Mouse (Mus musculus): ENCODE results near the gene Hvcn1. TPM values are rescaled to one million over a fixed set of nuclear protein-coding genes. Genes with fewer than 3 reads are reported as not detected.

The Hvcn1 gene
- polyA plus RNA-seq, 1 experiment from 2014 or later: 1.6 TPM

GRCm38 (mm10) chr5:122278946-122279345, 72.3 kb downstream of the Hvcn1 start:
- Histone ChIP-seq H3K36me3 (ENCODE audit: control insufficient read depth, insufficient read depth, low read length) (no peaks in the 10 kb centered on the region), H3K4me2 (ENCODE audit: low read length) (no peak overlapping the region), H3K9me3 (ENCODE audit: control insufficient read depth, low read length) (no peaks in the 10 kb centered on the region), H3K27me3 (ENCODE audit: control insufficient read depth, insufficient read depth, low read length) (no peaks in the 10 kb centered on the region), H3K4me3 (ENCODE audit: control insufficient read depth in 1 of 2, insufficient read depth in 1 of 2, low read depth in 1 of 2, low read length in 2 of 2) (no peak overlapping the region), H3K9ac (ENCODE audit: low read length) (no peak overlapping the region), H3K4me1 (ENCODE audit: control insufficient read depth in 2 of 2, insufficient read depth in 2 of 2, low read length in 2 of 2) (peaks cover 12 to 18% of the 10 kb centered on the region in 2 experiments), H3K27ac (replicated peaks in 1 of 2; ENCODE audit: control insufficient read depth in 1 of 2, insufficient read depth in 1 of 2, low read depth in 2 of 2, low read length in 2 of 2) (no peak overlapping the region)
- ATAC-seq (ENCODE audit: insufficient number of reproducible peaks, insufficient read depth, low FRiP score, low read depth): no peak
- WGBS: 83% methylated on average over 7 of the region's 7 CpGs

- Histone ChIP-seq H3K4me2 (ENCODE audit: low read length) (no peak overlapping the region), H3K9me3 (ENCODE audit: control insufficient read depth, low read length) (no peaks in the 10 kb centered on the region), H3K4me3 (ENCODE audit: control insufficient read depth in 1 of 2, insufficient read depth in 1 of 2, low read depth in 1 of 2, low read length in 2 of 2) (no peak overlapping the region), H3K36me3 (ENCODE audit: control insufficient read depth, insufficient read depth, low read length) (no peaks in the 10 kb centered on the region), H3K4me1 (ENCODE audit: control insufficient read depth in 2 of 2, insufficient read depth in 2 of 2, low read length in 2 of 2) (peaks cover 12 to 18% of the 10 kb centered on the region in 2 experiments), H3K27me3 (ENCODE audit: control insufficient read depth, insufficient read depth, low read length) (no peaks in the 10 kb centered on the region), H3K9ac (ENCODE audit: low read length) (no peak overlapping the region), H3K27ac (replicated peaks in 1 of 2; ENCODE audit: control insufficient read depth in 1 of 2, insufficient read depth in 1 of 2, low read depth in 2 of 2, low read length in 2 of 2) (no peak overlapping the region)
- ATAC-seq (ENCODE audit: insufficient number of reproducible peaks, insufficient read depth, low FRiP score, low read depth): no peak
- WGBS: 66% methylated on average over 12 of the region's 12 CpGs
Observed at GRCm38 (mm10) chr5:122279799-122280421, 73.3 kb downstream of the Hvcn1 start.

GRCm38 (mm10) chr5:122280422-122280826, 73.8 kb downstream of the Hvcn1 start:
- WGBS: 17% methylated on average over 6 of the region's 6 CpGs
- 0 out of 4 replicates have a peak overlapping the region, but pooled peaks of 1 of the 2 experiments have one; percentile 8 for H3K4me3 ChIP-seq (ENCODE audit: control insufficient read depth in 1 of 2, insufficient read depth in 1 of 2, low read depth in 1 of 2, low read length in 2 of 2)
- no peak for ATAC-seq (ENCODE audit: insufficient number of reproducible peaks, insufficient read depth, low FRiP score, low read depth)
- H3K36me3 ChIP-seq (ENCODE audit: control insufficient read depth, insufficient read depth, low read length): no peaks in the 10 kb centered on the region
- peaks cover 12 to 21% of the 10 kb centered on the region in 2 experiments for H3K4me1 ChIP-seq (ENCODE audit: control insufficient read depth in 2 of 2, insufficient read depth in 2 of 2, low read length in 2 of 2)
- peak overlapping the region; percentile 22; the same call in 1 of the 2 replicates for H3K9ac ChIP-seq (ENCODE audit: low read length)
- H3K9me3 ChIP-seq (ENCODE audit: control insufficient read depth, low read length): no peaks in the 10 kb centered on the region
- H3K27ac ChIP-seq (replicated peaks in 1 of 2; ENCODE audit: control insufficient read depth in 1 of 2, insufficient read depth in 1 of 2, low read depth in 2 of 2, low read length in 2 of 2): peak overlapping the region in 1 of 2 experiments; percentile 30; a peak in 2 of 4 replicates
- peak overlapping the region; percentile 55 for H3K4me2 ChIP-seq (ENCODE audit: low read length)
- H3K27me3 ChIP-seq (ENCODE audit: control insufficient read depth, insufficient read depth, low read length): no peaks in the 10 kb centered on the region

- Histone ChIP-seq H3K4me3 (ENCODE audit: control insufficient read depth in 1 of 2, insufficient read depth in 1 of 2, low read depth in 1 of 2, low read length in 2 of 2) (peak overlapping the region in 1 of 2 experiments; percentile 8; a peak in 1 of 4 replicates), H3K27ac (replicated peaks in 1 of 2; ENCODE audit: control insufficient read depth in 1 of 2, insufficient read depth in 1 of 2, low read depth in 2 of 2, low read length in 2 of 2) (peak overlapping the region in 1 of 2 experiments; percentile 30; a peak in 1 of 4 replicates), H3K4me1 (ENCODE audit: control insufficient read depth in 2 of 2, insufficient read depth in 2 of 2, low read length in 2 of 2) (peaks cover 12 to 26% of the 10 kb centered on the region in 2 experiments), H3K4me2 (ENCODE audit: low read length) (peak overlapping the region; percentile 55), H3K36me3 (ENCODE audit: control insufficient read depth, insufficient read depth, low read length) (no peaks in the 10 kb centered on the region), H3K27me3 (ENCODE audit: control insufficient read depth, insufficient read depth, low read length) (no peaks in the 10 kb centered on the region), H3K9me3 (ENCODE audit: control insufficient read depth, low read length) (no peaks in the 10 kb centered on the region), H3K9ac (ENCODE audit: low read length) (peak overlapping the region; percentile 22; the same call in 1 of the 2 replicates)
- no peak for ATAC-seq (ENCODE audit: insufficient number of reproducible peaks, insufficient read depth, low FRiP score, low read depth)
- 21% methylated on average over 19 of the region's 19 CpGs for WGBS
Observed at GRCm38 (mm10) chr5:122280827-122281462, 74.3 kb downstream of the Hvcn1 start.

GRCm38 (mm10) chr5:122283828-122284182, 77.2 kb downstream of the Hvcn1 start:
- no peak overlapping the region for H3K9ac ChIP-seq (ENCODE audit: low read length)

GRCm38 (mm10) chr5:122284183-122285028, 77.8 kb downstream of the Hvcn1 start, which contains the start of gene Pptc7:
Pptc7 (plus strand) TSS chr5:122284365.
- H3K27ac ChIP-seq (replicated peaks in 1 of 2; ENCODE audit: control insufficient read depth in 1 of 2, insufficient read depth in 1 of 2, low read depth in 2 of 2, low read length in 2 of 2): peak within 1 kb of the TSS; percentile 45 to 86
- no peaks in the 10 kb centered on the region for H3K27me3 ChIP-seq (ENCODE audit: control insufficient read depth, insufficient read depth, low read length)
- H3K36me3 ChIP-seq (ENCODE audit: control insufficient read depth, insufficient read depth, low read length): peaks cover 13% of the 10 kb centered on the region
- ATAC-seq (ENCODE audit: insufficient number of reproducible peaks, insufficient read depth, low FRiP score, low read depth): peak; percentile 92
- peaks cover 15 to 43% of the 10 kb centered on the region in 2 experiments for H3K4me1 ChIP-seq (ENCODE audit: control insufficient read depth in 2 of 2, insufficient read depth in 2 of 2, low read length in 2 of 2)
- H3K4me2 ChIP-seq (ENCODE audit: low read length): peak within 1 kb of the TSS; percentile 97
- H3K9ac ChIP-seq (ENCODE audit: low read length): peak within 1 kb of the TSS; percentile 95
- no peaks in the 10 kb centered on the region for H3K9me3 ChIP-seq (ENCODE audit: control insufficient read depth, low read length)
- WGBS: under 1% methylated on average over 69 of the region's 114 CpGs
- H3K4me3 ChIP-seq (ENCODE audit: control insufficient read depth in 1 of 2, insufficient read depth in 1 of 2, low read depth in 1 of 2, low read length in 2 of 2): peak within 1 kb of the TSS; percentile 63 to 97

More at GRCm38 (mm10) chr5:122283828-122284182, 77.2 kb downstream of the Hvcn1 start:
- Histone ChIP-seq H3K27me3 (ENCODE audit: control insufficient read depth, insufficient read depth, low read length) (no peaks in the 10 kb centered on the region), H3K4me1 (ENCODE audit: control insufficient read depth in 2 of 2, insufficient read depth in 2 of 2, low read length in 2 of 2) (peaks cover 15 to 43% of the 10 kb centered on the region in 2 experiments), H3K9me3 (ENCODE audit: control insufficient read depth, low read length) (no peaks in the 10 kb centered on the region), H3K4me2 (ENCODE audit: low read length) (peak overlapping the region; percentile 97), H3K4me3 (ENCODE audit: control insufficient read depth in 1 of 2, insufficient read depth in 1 of 2, low read depth in 1 of 2, low read length in 2 of 2) (peak overlapping the region in 1 of 2 experiments; percentile 97; a peak in 1 of 4 replicates), H3K36me3 (ENCODE audit: control insufficient read depth, insufficient read depth, low read length) (peaks cover 13% of the 10 kb centered on the region), H3K27ac (replicated peaks in 1 of 2; ENCODE audit: control insufficient read depth in 1 of 2, insufficient read depth in 1 of 2, low read depth in 2 of 2, low read length in 2 of 2) (no peak overlapping the region)
- 25% methylated on average over 2 of the region's 2 CpGs for WGBS
- ATAC-seq (ENCODE audit: insufficient number of reproducible peaks, insufficient read depth, low FRiP score, low read depth): no peak

Measured in heart, embryonic 14.5 days (tissue).